Mouse (Mus musculus) ES-Bruce4 (cell line): Measurements from ENCODE around the gene Atg2a.

Source experiments
- CTCF ChIP-seq: IDR thresholded peaks from one replicate; pipeline ENCODE4 v1.8.1; 2011; ENCODE audit warnings: low read depth, low read length
- EP300 ChIP-seq: IDR thresholded peaks from 2 replicates; pipeline ENCODE4 v1.6.1; 2011; ENCODE audit warnings: low read depth, low read length; ENCODE audit not compliant: insufficient read depth
- POLR2A ChIP-seq: IDR thresholded peaks from one replicate; pipeline ENCODE4 v1.8.1; 2011; ENCODE audit warnings: low read length; ENCODE audit not compliant: insufficient read depth

GRCm38 (mm10) chr19:6281122-6282020 is 39.9 kb downstream of the Atg2a start:
- no peak for TF ChIP-seq POLR2A
- TF ChIP-seq CTCF, result no peak
- TF ChIP-seq EP300, result 0 out of 2 replicates have a peak, but pooled peaks have one; percentile 24
